Mouse (Mus musculus): ENCODE measurements around the gene Ascl4.

DNA sequence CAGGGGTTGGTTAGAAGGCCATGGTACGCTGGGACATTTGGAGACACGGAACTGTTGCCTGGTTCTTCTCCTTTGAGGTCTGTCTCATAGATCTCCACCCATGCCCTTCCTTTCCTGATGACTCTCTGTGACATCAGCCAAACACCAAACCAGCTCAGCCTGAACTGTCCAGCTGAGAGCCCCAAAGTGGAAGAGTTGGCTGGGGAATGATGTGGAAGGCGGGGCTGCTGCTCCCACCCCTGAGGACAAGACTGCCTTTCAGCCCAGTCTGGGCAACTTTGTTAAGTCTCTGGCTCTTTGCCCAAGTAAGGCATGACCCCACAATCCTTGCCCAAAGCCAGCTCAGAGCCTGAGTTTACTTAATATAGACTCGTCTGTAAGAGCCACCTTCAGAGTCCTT lies 45.4 kb downstream of the Ascl4 start:
- TF ChIP-seq CTCF (IDR thresholded peaks at IDR 0.05; ENCODE audit: low read depth, low read length) (no peak), POLR2AphosphoS5 (IDR thresholded peaks at IDR 0.05; ENCODE audit: insufficient replicate concordance, low read depth, low read length) (no peak), TAL1 (conservative IDR thresholded peaks at IDR 0.05; ENCODE audit: low read depth, low read length) (no peak), GATA1 (IDR thresholded peaks at IDR 0.05; ENCODE audit: borderline replicate concordance, low read length) (no peak)

All from G1E (cell line).